Mouse (Mus musculus) ES-E14 (cell line): Measurements from ENCODE around the gene Pnmal1. TPM values are rescaled to one million over a fixed set of nuclear protein-coding genes. Genes with fewer than 3 reads are reported as not detected.

Source experiments
- DNase-seq: peaks from one replicate; pipeline ENCODE4 v3.0.0-alpha.2; 2013; ENCODE audit warnings: low read depth, low spot score
- H3K27ac ChIP-seq: 2 replicates; pipeline ENCODE4 v1.5.1; 2012; ENCODE audit warnings: low read depth, mild to moderate bottlenecking, low read length, moderate library complexity, mixed read lengths; ENCODE audit not compliant: poor library complexity, insufficient read depth, severe bottlenecking
- H3K36me3 ChIP-seq: 2 replicates; pipeline ENCODE4 v1.6.1; 2012; ENCODE audit warnings: mild to moderate bottlenecking, low read length, moderate library complexity, mixed read lengths; ENCODE audit not compliant: control insufficient read depth, poor library complexity, insufficient read depth, severe bottlenecking
- H3K4me1 ChIP-seq, 2 experiments: fragments of 150-350 bp in 1 of 2; sonication (generic) in 1 of 2; 2 replicates each; pipeline ENCODE4 v1.6.1; 2012; ENCODE audit warnings: low read length in 2 of 2, mild to moderate bottlenecking in 1 of 2, mixed read lengths in 1 of 2; ENCODE audit not compliant: control insufficient read depth in 2 of 2, insufficient read depth in 2 of 2, poor library complexity in 1 of 2
- H3K4me3 ChIP-seq, 2 experiments: fragments of 150-350 bp in 1 of 2; sonication (generic) in 1 of 2; 2 replicates each; pipeline ENCODE4 v1.5.1; 2012; ENCODE audit warnings: low read length in 2 of 2, low read depth in 1 of 2, mild to moderate bottlenecking in 1 of 2, mixed read lengths in 1 of 2; ENCODE audit not compliant: insufficient read depth in 1 of 2, poor library complexity in 1 of 2, severe bottlenecking in 1 of 2
- H3K9ac ChIP-seq: 2 replicates; pipeline ENCODE4 v1.6.1; 2012; ENCODE audit warnings: low read depth, mild to moderate bottlenecking, low read length, mixed read lengths; ENCODE audit not compliant: poor library complexity, insufficient read depth, severe bottlenecking
- H3K9me3 ChIP-seq: fragments of 150-350 bp; sonication (generic); 2 replicates; pipeline ENCODE4 v1.6.1; 2012; ENCODE audit warnings: low read depth, mild to moderate bottlenecking, low read length; ENCODE audit not compliant: control insufficient read depth, insufficient read depth
- CHD2 ChIP-seq: IDR thresholded peaks from 2 replicates; pipeline ENCODE4 v1.6.1; 2014; ENCODE audit warnings: mild to moderate bottlenecking, low read depth, low read length, inconsistent platforms
- HCFC1 ChIP-seq: IDR thresholded peaks from 2 replicates; pipeline ENCODE4 v1.6.1; 2012; ENCODE audit warnings: low read length, inconsistent platforms, borderline replicate concordance; ENCODE audit not compliant: insufficient read depth
- MAFK ChIP-seq: IDR thresholded peaks from 2 replicates; pipeline ENCODE4 v1.6.1; 2014; ENCODE audit warnings: mild to moderate bottlenecking, low read depth, low read length, inconsistent platforms; ENCODE audit not compliant: insufficient read depth
- ZC3H11A ChIP-seq: IDR thresholded peaks from 2 replicates; pipeline ENCODE4 v1.6.1; 2012; ENCODE audit warnings: low read depth, mild to moderate bottlenecking, inconsistent platforms, low read length, borderline replicate concordance
- ZNF384 ChIP-seq: IDR thresholded peaks from 2 replicates; pipeline ENCODE4 v1.6.1; 2012; ENCODE audit warnings: low read depth, low read length, inconsistent platforms
- in situ Hi-C, 2 experiments: fragments of 600-800 bp; cut with MboI; formaldehyde crosslinking; loops; one replicate each; pipeline ENCODE4 v1.15.1; 2025; ENCODE audit warnings: low sequenced_read_pairs in 2 of 2, inconsistent platforms in 1 of 2; ENCODE audit not compliant: unreplicated experiment in 2 of 2
- total RNA-seq: library from RNA; depleted of rRNA; stranded (reverse); fragments of 300-350 nt; gene quantifications from 2 replicates; pipeline ENCODE4 v1.2.3, GENCODE M21; 2012

Gene Pnmal1
- total RNA-seq, 1 experiment = 0.45 TPM

GRCm38 (mm10) chr7:17002375-17003195 is 43.1 kb downstream of the Pnmal1 start:
- in situ Hi-C loops = no loop called here
- Histone ChIP-seq H3K27ac (no peak overlapping the region), H3K4me1 (peaks cover 0 to 8% of the 10 kb centered on the region in 2 experiments; a peak in 2 of 4 replicates), H3K4me3 (no peak overlapping the region), H3K36me3 (peaks cover 37% of the 10 kb centered on the region), H3K9me3 (no peaks in the 10 kb centered on the region), H3K9ac (no peak overlapping the region)
- DNase-seq = peak; percentile 80
- TF ChIP-seq HCFC1 (no peak), ZNF384 (no peak), CHD2 (no peak), MAFK (no peak), ZC3H11A (no peak)

DNA sequence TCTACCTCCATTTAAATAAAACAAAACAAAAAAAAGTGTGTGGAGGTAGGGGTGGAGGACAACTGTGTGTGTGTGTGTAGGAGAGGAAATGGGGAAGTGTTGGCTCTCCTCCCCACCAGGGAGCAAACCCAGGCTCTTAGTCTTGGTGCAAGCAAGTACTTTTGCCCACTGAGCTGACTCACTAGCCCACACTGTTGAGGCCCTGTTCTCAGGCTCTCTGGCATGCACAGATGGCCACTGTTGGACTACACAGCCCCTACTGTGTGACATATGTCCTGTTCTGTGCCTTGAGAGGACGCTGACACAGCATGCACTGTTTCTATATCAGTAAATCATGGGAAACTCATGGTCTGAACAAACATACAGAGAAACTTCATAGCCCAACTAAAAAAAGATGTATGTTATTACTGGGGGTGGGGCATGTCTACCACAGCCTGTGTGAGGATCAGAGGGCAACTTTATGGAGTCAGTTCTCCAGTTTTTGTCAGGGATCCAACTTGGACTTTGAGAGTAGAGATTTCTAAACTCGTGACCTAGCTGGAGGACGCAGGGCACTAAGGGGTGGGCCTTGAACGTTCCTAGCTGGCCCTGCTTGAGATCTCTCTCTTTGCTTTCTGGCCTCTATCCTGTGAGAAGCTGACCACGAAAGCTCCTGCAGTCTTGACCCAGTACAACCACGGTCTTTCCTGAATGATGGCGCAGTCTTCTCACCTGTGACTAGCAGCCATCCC is 43.9 kb downstream of the Pnmal1 start:
- no peak overlapping the region for H3K27ac ChIP-seq
- peaks cover 0 to 8% of the 10 kb centered on the region in 2 experiments; a peak in 2 of 4 replicates for H3K4me1 ChIP-seq
- TF ChIP-seq ZNF384 (no peak), HCFC1 (no peak), CHD2 (no peak), ZC3H11A (no peak), MAFK (no peak)
- H3K4me3 ChIP-seq = no peak overlapping the region
- in situ Hi-C loops = no loop called here
- no peak for DNase-seq
- no peak overlapping the region for H3K9ac ChIP-seq
- peaks cover 45% of the 10 kb centered on the region for H3K36me3 ChIP-seq
- no peaks in the 10 kb centered on the region for H3K9me3 ChIP-seq

- Histone ChIP-seq H3K4me1 (peaks cover 0 to 8% of the 10 kb centered on the region in 2 experiments; a peak in 2 of 4 replicates), H3K36me3 (peaks cover 56% of the 10 kb centered on the region), H3K9ac (no peak overlapping the region; the same call in 1 of the 2 replicates), H3K9me3 (no peaks in the 10 kb centered on the region), H3K27ac (no peak overlapping the region), H3K4me3 (no peak overlapping the region)
- DNase-seq = no peak
- in situ Hi-C loops = no loop called here
- no peak for TF ChIP-seq CHD2
- no peak for TF ChIP-seq ZC3H11A
- TF ChIP-seq ZNF384 = no peak
- no peak for TF ChIP-seq HCFC1
- no peak for TF ChIP-seq MAFK
Measured at GRCm38 (mm10) chr7:17004716-17005115, 45.2 kb downstream of the Pnmal1 start.

- Histone ChIP-seq H3K4me1 (peaks cover 0 to 8% of the 10 kb centered on the region in 2 experiments; a peak in 2 of 4 replicates), H3K9me3 (no peaks in the 10 kb centered on the region), H3K4me3 (no peak overlapping the region), H3K36me3 (peaks cover 79% of the 10 kb centered on the region), H3K27ac (no peak overlapping the region), H3K9ac (no peak overlapping the region)
- no peak for DNase-seq
- in situ Hi-C loops = no loop called here
- no peak for TF ChIP-seq MAFK
- TF ChIP-seq ZNF384 = no peak
- no peak for TF ChIP-seq CHD2
- TF ChIP-seq HCFC1 = no peak
Measured at GRCm38 (mm10) chr7:17007300-17007699, 47.8 kb downstream of the Pnmal1 start.
